Mouse (Mus musculus): ENCODE results near the gene Gemin7. TPM values are rescaled to one million over a fixed set of nuclear protein-coding genes. Genes with fewer than 3 reads are reported as not detected.
A peak's percentile ranks its signal among the peaks of the same experiment; 100 is the strongest.

Gemin7 gene
- polyA plus RNA-seq, 1 experiment from 2014 or later: 111 TPM

DNA sequence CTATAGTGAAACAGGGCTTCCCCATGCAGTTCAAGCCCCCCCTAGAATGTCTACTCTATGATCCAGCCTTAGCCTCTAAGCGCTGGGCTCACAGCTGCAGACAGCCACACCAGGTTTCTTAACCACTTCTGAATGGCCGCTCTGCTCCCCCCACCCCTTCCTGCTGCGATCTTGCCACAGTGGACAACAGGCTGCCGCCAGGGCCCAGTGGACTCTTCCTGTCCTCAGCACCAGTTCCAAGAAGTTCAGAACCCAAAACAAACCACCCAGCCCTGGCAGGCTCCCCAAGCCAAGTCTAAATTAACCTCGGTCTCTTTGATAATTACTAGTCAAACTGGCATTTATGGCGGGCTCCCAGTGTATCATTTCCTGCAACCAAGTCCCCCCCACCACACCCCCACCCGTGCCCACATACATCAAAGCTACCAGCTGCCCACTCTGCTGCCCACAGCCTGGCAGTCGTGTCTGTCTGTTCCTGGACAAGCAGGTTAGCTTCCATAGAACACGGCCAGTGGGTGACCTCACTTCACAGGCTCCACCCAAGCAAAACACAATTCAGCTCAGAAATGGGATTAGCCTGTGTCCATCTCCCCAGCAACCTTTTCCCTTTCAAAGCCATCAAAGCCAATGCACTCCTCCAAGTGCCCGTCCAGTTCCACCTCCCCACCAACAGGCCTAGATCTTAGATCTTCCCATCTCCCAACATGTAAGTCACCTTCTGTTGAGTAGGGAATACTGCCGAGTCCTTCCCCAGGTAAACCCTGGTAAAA lies 16.7 kb downstream of the Gemin7 start:
- 19% methylated on average over 11 of the region's 11 CpGs for WGBS
- H3K4me1 ChIP-seq (replicated peaks): peaks cover 61% of the 10 kb centered on the region

DNA sequence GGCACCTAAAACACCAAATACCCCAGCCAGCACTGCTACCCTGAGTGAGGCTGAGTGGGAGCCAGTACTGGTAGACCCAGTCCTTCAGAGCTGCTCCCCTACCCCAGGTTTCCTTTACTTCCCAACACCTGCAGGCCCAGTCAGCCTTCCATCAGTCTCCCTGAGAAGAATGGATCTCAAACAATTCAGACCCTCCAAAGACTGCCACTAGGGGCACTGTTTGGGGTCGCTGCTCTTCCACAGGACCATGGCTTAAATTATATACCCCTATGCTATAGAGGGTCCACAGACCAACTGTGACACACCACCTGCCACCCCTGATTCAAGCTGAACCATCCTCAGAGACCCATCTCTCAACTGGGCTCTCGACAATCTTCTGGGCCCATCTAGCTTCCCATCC lies 18.4 kb downstream of the Gemin7 start:
- H3K9me3 ChIP-seq (replicated peaks): no peaks in the 10 kb centered on the region
- H3K4me1 ChIP-seq (replicated peaks): peaks cover 65% of the 10 kb centered on the region
- peaks cover 3% of the 10 kb centered on the region; the same call in 1 of the 2 replicates for H3K36me3 ChIP-seq
- H3K9ac ChIP-seq: no peak overlapping the region
- no peak overlapping the region for H3K4me3 ChIP-seq
- no peaks in the 10 kb centered on the region for H3K27me3 ChIP-seq
- no peak overlapping the region for H3K4me2 ChIP-seq
- no peak for ATAC-seq (replicated peaks; ENCODE audit: insufficient number of reproducible peaks, insufficient read depth, low FRiP score, low read depth)
- no peak overlapping the region for H3K27ac ChIP-seq
- 40% methylated on average over 2 of the region's 2 CpGs for WGBS

More for the DNA sequence above, 16.7 kb downstream of the Gemin7 start:
- no peak for ATAC-seq (replicated peaks; ENCODE audit: insufficient number of reproducible peaks, insufficient read depth, low FRiP score, low read depth)
- peak overlapping the region; percentile 94 for H3K4me2 ChIP-seq
- H3K27ac ChIP-seq: peak overlapping the region; percentile 90
- H3K4me3 ChIP-seq: peak overlapping the region; percentile 80
- peaks cover 19% of the 10 kb centered on the region for H3K36me3 ChIP-seq
- H3K9ac ChIP-seq: peak overlapping the region; percentile 84
- no peaks in the 10 kb centered on the region; the same call in 1 of the 2 replicates for H3K9me3 ChIP-seq (replicated peaks)
- H3K27me3 ChIP-seq: no peaks in the 10 kb centered on the region

DNA sequence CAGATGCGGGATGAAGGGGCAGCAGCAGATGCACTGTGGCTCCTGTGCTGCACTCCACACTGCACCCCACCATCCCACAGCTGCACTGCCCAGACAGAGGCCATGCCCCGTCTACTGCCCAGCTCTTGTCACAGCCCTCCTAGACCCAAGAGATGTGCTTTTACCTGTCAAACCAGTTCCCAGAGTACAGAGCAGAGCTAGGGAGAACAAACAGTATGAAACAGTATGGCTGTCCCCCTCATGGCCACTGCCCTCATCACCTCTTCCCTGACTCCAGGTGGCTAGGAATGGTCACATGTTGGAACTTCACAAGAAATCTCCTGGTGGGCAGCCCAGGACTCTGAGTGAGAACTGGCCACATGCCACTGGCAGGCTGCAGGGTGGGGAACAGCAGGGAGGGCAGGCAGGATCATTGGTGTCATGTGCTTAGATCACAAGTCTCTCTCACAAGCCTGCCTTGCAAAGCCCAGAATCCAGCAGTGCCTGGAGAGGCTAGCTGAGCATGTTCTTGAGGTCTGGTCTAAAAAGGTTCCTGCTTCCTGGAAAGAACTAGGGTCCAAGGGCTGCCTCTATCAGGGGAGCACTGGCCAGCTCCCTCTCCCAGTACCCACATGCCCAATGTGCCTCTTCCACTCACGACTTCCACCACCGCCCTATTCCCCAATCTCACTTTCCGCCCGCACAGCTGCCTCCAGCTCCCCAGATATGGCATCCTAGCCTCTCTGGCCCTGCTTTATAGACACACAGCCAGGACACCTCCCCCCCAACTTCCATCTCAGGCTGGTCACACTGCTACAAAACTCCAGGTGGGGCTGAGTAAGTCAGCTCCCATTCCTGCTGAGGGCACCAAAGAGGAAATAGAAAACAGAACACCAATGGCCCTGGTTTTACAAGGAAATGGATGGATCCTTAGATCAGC lies 19.2 kb downstream of the Gemin7 start:
- peaks cover 58% of the 10 kb centered on the region for H3K4me1 ChIP-seq (replicated peaks)
- 85% methylated on average over 6 of the region's 6 CpGs for WGBS
- no peak for ATAC-seq (replicated peaks; ENCODE audit: insufficient number of reproducible peaks, insufficient read depth, low FRiP score, low read depth)
- H3K4me3 ChIP-seq: no peak overlapping the region
- H3K27me3 ChIP-seq: no peaks in the 10 kb centered on the region
- no peak overlapping the region for H3K9ac ChIP-seq
- H3K27ac ChIP-seq: 0 out of 2 replicates have a peak overlapping the region, but pooled peaks have one; percentile 30
- no peaks in the 10 kb centered on the region; the same call in 1 of the 2 replicates for H3K36me3 ChIP-seq
- no peaks in the 10 kb centered on the region for H3K9me3 ChIP-seq (replicated peaks)
- no peak overlapping the region for H3K4me2 ChIP-seq

DNA sequence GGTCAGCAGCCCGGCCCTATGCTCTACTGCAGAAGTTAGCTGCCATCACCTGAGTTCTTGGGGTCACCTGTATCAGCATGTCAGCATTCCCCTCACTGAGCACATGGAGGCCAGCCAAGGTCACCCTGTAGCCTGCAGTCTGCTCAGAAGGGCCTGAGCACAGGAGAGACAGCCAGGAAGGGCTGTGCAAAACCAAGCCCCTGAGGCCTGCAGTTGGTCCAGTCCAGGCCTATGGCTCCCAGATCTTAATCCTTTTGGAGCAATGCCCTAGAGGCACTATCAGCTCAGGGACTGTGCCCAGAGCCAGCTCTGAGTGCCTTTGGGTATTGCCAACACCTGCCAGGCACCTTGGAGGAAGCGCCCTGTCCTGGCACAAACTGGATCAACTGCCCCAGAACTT lies 20.3 kb downstream of the Gemin7 start:
- 73% methylated on average over 2 of the region's 2 CpGs for WGBS
- peak overlapping the region; percentile 53 for H3K27ac ChIP-seq
- H3K9ac ChIP-seq: no peak overlapping the region
- no peaks in the 10 kb centered on the region for H3K9me3 ChIP-seq (replicated peaks)
- ATAC-seq (replicated peaks; ENCODE audit: insufficient number of reproducible peaks, insufficient read depth, low FRiP score, low read depth): no peak
- no peaks in the 10 kb centered on the region for H3K27me3 ChIP-seq
- no peak overlapping the region for H3K4me3 ChIP-seq
- no peak overlapping the region for H3K4me2 ChIP-seq
- no peaks in the 10 kb centered on the region; the same call in 1 of the 2 replicates for H3K36me3 ChIP-seq
- H3K4me1 ChIP-seq (replicated peaks): peaks cover 59% of the 10 kb centered on the region

DNA sequence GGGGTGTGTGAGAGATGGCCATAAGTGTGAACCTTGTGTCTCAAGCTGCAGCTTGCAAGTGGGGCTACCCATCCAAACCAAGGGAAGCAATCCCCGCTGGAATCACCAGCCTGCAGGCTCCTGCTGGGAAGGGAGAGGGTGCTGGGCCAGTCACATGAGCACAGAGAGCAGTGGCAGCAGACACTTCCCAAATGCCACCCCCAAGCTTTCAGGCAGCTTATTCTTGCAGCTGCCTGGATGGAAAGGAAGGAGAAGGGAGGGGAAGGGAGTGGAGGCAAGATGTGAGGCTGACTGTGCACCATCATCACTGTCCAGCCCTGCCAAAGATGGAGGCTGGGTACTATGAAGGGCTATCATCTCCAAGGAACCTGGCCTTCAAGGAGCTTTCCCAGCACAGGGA lies 23.2 kb downstream of the Gemin7 start:
- H3K4me3 ChIP-seq: no peak overlapping the region
- no peak for ATAC-seq (replicated peaks; ENCODE audit: insufficient number of reproducible peaks, insufficient read depth, low FRiP score, low read depth)
- no peak overlapping the region for H3K4me2 ChIP-seq
- no peak overlapping the region for H3K9ac ChIP-seq
- 90% methylated on average over 1 of the region's 1 CpGs for WGBS
- peaks cover 39% of the 10 kb centered on the region for H3K4me1 ChIP-seq (replicated peaks)
- H3K36me3 ChIP-seq: no peaks in the 10 kb centered on the region; the same call in 1 of the 2 replicates
- H3K27me3 ChIP-seq: no peaks in the 10 kb centered on the region
- H3K27ac ChIP-seq: no peak overlapping the region
- H3K9me3 ChIP-seq (replicated peaks): no peaks in the 10 kb centered on the region

DNA sequence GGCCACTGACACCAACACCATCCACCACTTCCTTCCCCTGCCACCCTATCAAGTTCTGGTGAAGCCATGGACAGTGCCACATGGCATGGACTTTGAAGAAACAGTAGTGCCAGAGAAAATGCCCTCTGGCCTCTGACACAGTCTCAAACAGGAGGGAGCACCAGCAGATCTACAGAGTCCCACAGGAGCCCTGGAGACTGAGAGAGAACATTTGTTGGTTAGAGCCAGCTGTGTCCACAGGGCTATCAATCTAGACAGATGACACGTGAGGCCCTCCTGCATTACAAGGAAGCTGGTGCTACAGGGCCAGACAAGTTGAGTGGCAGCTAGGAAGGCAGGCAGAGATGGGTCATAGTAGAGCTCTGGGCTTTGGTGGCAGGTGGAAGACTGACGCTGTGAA lies 25.0 kb downstream of the Gemin7 start:
- H3K4me1 ChIP-seq (replicated peaks): peaks cover 22% of the 10 kb centered on the region
- no peaks in the 10 kb centered on the region; the same call in 1 of the 2 replicates for H3K36me3 ChIP-seq
- no peak overlapping the region for H3K4me3 ChIP-seq
- H3K27me3 ChIP-seq: no peaks in the 10 kb centered on the region
- WGBS: 38% methylated on average over 2 of the region's 2 CpGs
- no peak overlapping the region for H3K27ac ChIP-seq
- no peak overlapping the region for H3K4me2 ChIP-seq
- H3K9me3 ChIP-seq (replicated peaks): no peaks in the 10 kb centered on the region
- no peak overlapping the region for H3K9ac ChIP-seq
- no peak for ATAC-seq (replicated peaks; ENCODE audit: insufficient number of reproducible peaks, insufficient read depth, low FRiP score, low read depth)

DNA sequence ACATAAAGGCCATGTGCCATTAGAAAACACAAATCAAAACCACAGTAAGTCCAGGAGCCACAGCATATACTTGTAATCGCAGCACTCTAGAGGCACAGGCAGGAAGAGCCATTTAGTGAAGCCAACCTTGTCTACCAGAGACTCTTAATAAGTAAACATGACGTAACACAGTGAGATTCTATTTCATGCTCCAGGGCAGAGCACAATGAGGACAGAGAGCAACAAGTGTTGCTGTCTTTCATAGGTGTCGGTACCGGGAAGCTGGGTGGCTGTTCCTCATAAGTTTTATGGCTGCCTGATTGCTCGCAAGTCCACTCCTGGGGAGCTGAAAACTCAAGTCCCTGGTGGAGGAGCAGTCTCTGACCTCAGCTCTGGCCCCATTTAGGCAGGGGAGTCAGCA lies 25.8 kb downstream of the Gemin7 start:
- no peak overlapping the region for H3K4me2 ChIP-seq

DNA sequence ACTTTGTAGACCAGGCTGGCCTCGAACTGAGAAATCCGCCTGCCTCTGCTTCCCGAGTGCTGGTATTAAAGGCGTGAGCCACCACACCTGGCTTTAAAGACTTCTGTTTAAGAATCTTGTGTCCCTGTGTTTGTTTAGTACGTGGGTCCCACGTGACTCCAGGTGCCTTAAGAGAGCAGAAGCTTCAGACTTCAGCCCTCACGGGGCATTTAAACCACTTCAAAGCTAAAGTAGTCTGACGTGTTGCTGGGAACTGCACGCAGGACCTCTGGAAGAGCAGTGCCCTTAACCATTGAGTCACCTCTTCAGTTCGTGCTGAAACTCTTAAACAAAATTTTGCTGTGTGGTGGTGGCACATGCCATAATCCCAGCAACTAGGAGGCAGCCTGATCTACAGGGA lies 28.0 kb downstream of the Gemin7 start:
- H3K9ac ChIP-seq: no peak overlapping the region
- H3K36me3 ChIP-seq: no peaks in the 10 kb centered on the region; the same call in 1 of the 2 replicates
- H3K27ac ChIP-seq: no peak overlapping the region
- 78% methylated on average over 10 of the region's 10 CpGs for WGBS
- no peak overlapping the region for H3K4me2 ChIP-seq
- no peaks in the 10 kb centered on the region for H3K9me3 ChIP-seq (replicated peaks)
- H3K4me3 ChIP-seq: no peak overlapping the region
- no peaks in the 10 kb centered on the region for H3K27me3 ChIP-seq
- ATAC-seq (replicated peaks; ENCODE audit: insufficient number of reproducible peaks, insufficient read depth, low FRiP score, low read depth): no peak
- peaks cover 22% of the 10 kb centered on the region for H3K4me1 ChIP-seq (replicated peaks)

More for the DNA sequence above, 25.8 kb downstream of the Gemin7 start:
- H3K4me3 ChIP-seq: no peak overlapping the region
- peaks cover 15% of the 10 kb centered on the region for H3K4me1 ChIP-seq (replicated peaks)
- H3K9ac ChIP-seq: no peak overlapping the region
- WGBS: 84% methylated on average over 5 of the region's 5 CpGs
- no peaks in the 10 kb centered on the region for H3K27me3 ChIP-seq
- no peak overlapping the region for H3K27ac ChIP-seq
- no peaks in the 10 kb centered on the region; the same call in 1 of the 2 replicates for H3K36me3 ChIP-seq
- ATAC-seq (replicated peaks; ENCODE audit: insufficient number of reproducible peaks, insufficient read depth, low FRiP score, low read depth): no peak
- no peaks in the 10 kb centered on the region for H3K9me3 ChIP-seq (replicated peaks)

DNA sequence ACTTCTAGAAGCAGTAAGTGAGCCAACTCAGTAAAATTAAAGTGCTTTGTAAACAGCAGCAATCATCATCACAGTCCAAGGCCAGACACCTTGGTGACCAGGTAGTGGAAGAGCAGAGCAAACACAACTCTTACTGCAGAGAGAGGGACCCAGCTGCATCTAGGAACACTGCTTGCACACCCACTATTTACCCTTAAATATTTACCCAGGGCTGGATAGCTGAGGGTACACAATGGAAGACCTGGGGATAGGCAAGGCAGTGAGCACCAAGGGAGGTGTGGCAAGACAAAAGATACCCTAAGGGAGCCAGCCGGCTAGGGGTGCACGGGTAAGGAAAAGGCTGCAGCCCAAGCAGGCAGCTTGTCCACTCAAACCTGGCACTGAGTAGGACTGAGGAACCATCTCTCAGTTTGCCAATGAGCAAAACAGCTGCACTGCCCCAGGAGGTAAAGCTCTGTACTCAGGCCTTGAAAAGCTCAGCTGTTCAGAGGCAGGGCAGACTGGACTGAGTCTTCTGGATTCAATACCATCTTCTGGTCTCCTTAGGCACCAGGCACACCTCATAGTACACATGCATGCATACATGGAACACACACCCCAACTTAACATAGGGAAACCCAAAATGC lies 29.9 kb downstream of the Gemin7 start:
- Histone ChIP-seq H3K27ac (no peak overlapping the region), H3K9me3 (replicated peaks) (no peaks in the 10 kb centered on the region), H3K36me3 (no peaks in the 10 kb centered on the region; the same call in 1 of the 2 replicates), H3K4me1 (replicated peaks) (peaks cover 36% of the 10 kb centered on the region), H3K9ac (no peak overlapping the region), H3K4me2 (no peak overlapping the region), H3K4me3 (no peak overlapping the region), H3K27me3 (no peaks in the 10 kb centered on the region)
- WGBS: 78% methylated on average over 2 of the region's 2 CpGs
- ATAC-seq (replicated peaks; ENCODE audit: insufficient number of reproducible peaks, insufficient read depth, low FRiP score, low read depth): no peak

DNA sequence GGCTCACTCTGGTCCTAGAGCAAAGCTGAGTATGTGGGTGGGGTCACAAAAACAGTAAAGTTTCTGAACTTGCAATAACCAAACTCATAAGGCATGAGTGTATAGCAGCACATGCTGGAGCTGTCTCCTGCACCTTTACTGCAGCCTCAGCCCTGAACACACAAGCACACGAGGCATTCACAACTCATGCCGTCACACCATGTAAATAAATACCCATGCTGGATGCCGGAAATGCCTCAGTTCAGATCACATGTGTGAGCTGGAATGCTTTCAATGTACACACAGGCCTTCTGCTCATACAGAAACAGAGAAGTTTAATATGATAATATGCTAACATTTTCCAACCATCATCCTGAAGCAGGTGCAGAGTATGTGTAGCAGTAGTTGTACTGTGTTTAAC lies 31.4 kb downstream of the Gemin7 start:
- Histone ChIP-seq H3K27me3 (no peaks in the 10 kb centered on the region), H3K27ac (no peak overlapping the region), H3K4me1 (replicated peaks) (peaks cover 51% of the 10 kb centered on the region), H3K9ac (no peak overlapping the region), H3K4me3 (no peak overlapping the region), H3K36me3 (no peaks in the 10 kb centered on the region; the same call in 1 of the 2 replicates), H3K9me3 (replicated peaks) (no peaks in the 10 kb centered on the region), H3K4me2 (no peak overlapping the region; the same call in 1 of the 2 replicates)
- no peak for ATAC-seq (replicated peaks; ENCODE audit: insufficient number of reproducible peaks, insufficient read depth, low FRiP score, low read depth)
- 22% methylated on average over 3 of the region's 3 CpGs for WGBS

DNA sequence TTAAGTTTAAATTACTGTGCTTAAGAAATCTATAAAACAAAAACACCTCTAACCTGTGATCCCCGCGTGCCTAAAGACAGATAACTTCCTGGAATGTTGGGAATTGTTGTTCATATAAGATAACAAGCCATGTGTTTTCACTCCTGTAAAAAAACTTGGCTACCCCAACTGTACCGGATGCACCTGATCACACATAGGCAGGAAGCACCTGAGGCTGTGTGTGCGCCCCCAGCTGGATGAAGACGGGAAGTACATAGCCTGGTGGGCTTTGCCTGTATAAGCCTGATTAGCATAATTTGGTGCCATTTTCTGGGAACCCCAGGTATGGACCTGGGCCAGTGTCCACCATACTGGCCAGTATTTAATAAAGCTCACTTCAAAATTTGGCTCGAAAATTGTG lies 33.8 kb downstream of the Gemin7 start:
- H3K9ac ChIP-seq: no peak overlapping the region
- peaks cover 54% of the 10 kb centered on the region for H3K4me1 ChIP-seq (replicated peaks)
- no peak overlapping the region for H3K4me2 ChIP-seq
- H3K27ac ChIP-seq: no peak overlapping the region
- H3K36me3 ChIP-seq: no peaks in the 10 kb centered on the region; the same call in 1 of the 2 replicates
- H3K27me3 ChIP-seq: no peaks in the 10 kb centered on the region
- no peak overlapping the region for H3K4me3 ChIP-seq
- no peaks in the 10 kb centered on the region for H3K9me3 ChIP-seq (replicated peaks)
- no peak for ATAC-seq (replicated peaks; ENCODE audit: insufficient number of reproducible peaks, insufficient read depth, low FRiP score, low read depth)
- WGBS: 43% methylated on average over 6 of the region's 6 CpGs
